Mouse (Mus musculus) embryo, embryonic 9.5 days (tissue): Measurements from ENCODE around the gene Tnfrsf11a.
"Not testable (repeated sequence)": the region's sequence is repeated elsewhere in the genome, so short reads cannot be mapped to it uniquely, and the experiment has no call there.

ENCODE experiments used
- DNase-seq: peaks from one replicate; pipeline ENCODE4 v3.0.0-alpha.2; 2017; ENCODE audit errors: extremely low spot score

Tnfrsf11a gene

DNA sequence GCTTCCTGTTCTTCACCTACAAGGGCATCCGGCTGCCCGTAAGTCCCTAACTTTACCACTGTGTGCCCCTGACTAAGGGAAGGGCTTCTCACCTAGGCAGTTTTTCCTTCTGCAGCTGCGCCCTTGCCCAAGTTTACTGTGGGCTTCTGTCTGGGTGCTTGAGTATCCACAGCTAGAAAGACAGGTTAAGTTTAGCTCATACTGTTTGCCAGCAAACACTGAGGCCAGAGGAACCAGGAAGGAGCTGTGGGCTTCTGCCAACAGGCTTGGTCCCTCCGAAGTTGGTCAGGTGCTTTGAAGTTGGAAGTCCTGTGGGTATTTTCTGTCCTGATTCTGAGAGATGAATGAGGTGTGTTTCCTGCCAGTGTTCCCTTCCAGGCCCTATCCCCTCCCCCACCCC lies 4.6 kb downstream of the Tnfrsf11a start:
- DNase-seq: no peak

DNA sequence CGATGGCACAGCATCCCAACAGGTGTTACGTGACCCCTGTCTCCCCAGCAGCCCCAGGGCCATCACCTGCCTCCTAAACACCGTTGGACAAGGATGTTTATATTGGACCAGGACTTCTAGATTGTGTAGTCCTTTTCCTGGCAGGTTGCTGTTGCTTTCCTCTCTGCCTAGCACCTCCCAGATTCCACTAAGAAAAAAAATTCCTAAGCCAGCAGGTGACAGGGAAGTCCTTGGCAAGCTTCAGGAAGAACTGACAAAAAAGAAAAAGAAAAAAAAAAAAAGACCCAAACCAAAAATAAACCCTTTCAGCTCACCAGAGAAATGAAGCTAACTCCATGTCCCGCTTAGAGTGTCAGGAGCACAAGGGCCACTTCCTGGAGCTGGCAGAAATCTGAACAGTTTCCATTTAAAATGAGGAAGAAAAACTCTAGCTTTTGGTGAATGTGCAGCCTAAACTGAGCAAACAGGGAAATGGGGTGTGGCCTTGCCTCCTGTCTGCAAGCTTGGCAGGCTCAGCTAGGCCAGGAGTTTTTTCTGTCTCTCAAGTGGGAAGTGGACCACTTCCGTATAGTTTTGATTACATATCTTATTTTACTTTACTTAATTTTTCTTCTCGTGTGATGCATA lies 6.3 kb downstream of the Tnfrsf11a start:
- no peak for DNase-seq

DNA sequence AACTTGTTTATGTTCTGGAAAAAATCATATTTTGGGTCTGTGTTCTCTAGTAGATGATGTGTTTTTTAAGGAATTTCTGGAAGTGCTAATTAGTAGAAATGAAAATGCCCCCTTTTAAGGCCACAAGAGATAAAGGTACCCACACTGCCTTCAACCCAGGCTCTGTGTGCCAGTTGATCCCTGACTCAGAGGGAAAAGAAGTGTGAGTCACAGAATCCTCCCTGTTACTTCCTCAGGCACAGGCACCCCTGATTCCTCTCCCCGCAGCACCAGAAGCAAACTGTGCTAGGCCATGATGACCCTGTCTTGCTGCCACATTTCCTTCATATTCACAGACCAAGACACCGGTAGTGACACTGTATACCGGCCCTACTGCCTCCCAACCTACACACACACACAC lies 9.6 kb downstream of the Tnfrsf11a start:
- no peak for DNase-seq

DNA sequence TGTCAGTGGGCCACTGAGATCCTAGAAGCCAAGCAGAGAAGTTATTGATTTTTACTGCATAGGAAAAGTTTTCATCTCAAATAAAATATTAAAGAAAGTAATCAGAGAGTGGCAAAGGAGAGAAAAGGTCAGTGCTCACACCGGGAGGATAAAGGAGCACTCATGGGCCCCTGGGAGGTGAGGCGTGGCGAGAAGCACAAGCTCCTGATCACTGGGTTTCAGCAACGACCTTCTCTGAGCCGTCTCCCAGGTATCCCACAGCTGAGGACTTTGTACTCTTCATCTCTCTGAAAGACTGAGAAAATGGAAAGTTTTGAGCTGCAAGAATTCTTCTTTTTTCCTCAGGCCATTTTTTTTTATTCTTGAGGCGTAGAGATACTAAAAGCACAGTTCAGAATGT lies 14.2 kb downstream of the Tnfrsf11a start:
- DNase-seq: no peak

DNA sequence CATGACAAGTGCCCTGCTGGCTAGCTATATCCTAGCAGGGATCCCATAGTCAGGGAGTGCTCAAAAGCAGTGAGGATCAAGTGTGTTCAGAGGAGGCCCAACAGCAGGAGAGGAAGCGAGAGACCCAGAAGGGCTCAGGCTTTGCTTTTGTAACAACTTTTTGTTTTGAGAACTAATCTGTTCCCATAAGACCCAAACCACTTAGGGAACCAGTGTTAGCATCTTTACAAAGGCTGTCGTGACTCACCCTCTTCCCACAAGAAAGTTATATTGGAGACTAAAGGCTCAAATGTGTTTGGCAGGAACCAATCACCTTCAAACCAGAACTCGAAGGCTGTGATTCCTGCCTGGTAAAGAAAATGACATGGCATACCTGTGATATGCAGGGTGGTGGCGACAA lies 15.2 kb downstream of the Tnfrsf11a start:
- DNase-seq: no peak

DNA sequence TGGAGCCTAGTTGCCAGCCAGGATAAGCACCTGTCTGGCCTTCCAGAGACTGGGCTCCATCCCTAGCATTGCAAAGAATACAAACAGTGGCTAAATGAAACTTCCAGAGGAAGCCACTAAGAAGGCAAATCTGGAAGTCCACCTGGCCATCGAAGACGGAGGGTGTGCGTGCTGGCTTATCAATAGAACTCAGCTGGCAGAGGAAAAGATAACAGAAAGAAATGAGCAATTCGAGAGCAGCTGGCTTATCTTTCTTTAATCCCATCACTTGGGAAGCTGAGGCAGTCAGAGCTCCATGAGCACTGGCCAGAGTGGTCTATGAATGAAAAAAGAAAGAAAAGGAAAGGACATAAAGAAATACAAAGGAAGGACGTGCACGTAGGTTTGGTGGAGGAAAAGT lies 20.1 kb downstream of the Tnfrsf11a start:
- DNase-seq: no peak

DNA sequence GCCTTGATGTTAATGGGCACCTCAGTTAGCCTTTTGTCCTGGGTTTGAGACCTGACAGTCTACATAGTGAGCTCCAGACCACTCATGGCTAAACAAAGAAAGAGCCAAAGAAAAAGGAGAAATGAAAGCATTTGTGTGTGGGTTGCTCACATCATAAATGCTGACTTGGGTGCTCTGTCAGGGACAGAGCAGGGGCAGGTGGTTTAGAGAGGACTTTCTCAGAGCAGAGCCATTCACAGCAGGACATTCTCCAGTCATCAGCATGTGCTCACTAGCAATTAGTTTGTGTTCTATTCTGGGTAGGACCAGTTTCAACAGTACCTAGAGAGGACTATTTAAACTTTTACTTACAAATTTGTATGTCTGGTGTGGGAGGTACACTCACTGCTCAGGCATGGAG lies 20.7 kb downstream of the Tnfrsf11a start:
- DNase-seq: no peak

DNA sequence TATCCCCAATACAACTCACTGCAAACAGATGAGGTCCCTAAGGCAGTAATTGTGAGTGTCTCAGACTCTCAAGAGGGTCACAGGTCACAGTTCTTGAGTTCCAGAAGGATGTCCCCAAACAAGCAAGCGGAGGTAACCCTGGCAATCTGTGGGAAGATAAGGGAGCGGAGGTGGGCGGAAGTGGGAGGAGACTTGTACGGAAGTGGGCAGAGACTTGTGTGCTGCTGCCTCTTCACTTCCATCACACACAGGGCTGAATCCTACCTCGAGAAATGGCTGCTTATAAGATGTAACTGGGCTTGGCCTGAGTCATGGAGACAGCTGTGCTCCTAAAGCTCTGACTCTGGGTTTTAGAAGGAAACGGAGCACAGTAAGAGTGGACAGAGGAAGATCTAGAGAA lies 22.4 kb downstream of the Tnfrsf11a start:
- no peak for DNase-seq

DNA sequence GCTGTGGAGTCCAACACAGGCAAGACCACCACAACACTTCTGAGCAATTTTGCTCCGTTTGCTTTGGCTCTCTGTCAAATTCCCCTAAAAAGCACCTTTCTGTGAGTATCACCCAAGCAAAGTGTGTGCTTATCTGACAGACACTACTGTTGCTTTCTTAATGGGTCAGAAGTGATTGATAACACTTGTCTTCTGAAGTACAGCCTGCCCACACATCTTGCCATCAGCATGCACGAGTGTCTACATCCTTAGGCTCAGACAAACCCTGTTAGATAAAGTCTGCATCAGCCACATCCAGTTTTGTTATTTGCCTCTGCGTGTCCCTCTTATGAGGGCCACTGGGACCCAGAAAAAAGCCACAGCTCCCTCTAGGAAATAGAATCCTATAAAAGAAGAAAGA lies 23.8 kb downstream of the Tnfrsf11a start:
- no peak for DNase-seq

DNA sequence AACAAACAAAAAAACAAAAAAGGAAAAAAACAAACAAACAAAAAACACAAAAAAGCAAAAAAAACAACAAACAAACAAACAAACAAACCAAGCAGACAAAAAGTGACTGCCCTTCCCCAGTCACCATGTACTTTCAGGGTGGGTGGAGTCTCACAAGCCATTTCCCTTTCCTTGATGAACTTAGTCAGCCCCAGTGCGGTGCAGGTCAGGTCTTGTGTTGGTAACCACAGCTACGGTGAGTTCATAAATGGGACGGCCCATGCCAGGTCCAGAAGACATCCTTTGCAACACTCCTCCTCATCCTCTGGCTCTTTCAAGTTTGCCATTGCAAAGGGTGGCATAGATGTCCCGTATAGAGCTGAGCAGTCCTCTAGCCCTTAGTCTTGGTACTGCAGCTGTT lies 25.0 kb downstream of the Tnfrsf11a start:
- DNase-seq: no peak

DNA sequence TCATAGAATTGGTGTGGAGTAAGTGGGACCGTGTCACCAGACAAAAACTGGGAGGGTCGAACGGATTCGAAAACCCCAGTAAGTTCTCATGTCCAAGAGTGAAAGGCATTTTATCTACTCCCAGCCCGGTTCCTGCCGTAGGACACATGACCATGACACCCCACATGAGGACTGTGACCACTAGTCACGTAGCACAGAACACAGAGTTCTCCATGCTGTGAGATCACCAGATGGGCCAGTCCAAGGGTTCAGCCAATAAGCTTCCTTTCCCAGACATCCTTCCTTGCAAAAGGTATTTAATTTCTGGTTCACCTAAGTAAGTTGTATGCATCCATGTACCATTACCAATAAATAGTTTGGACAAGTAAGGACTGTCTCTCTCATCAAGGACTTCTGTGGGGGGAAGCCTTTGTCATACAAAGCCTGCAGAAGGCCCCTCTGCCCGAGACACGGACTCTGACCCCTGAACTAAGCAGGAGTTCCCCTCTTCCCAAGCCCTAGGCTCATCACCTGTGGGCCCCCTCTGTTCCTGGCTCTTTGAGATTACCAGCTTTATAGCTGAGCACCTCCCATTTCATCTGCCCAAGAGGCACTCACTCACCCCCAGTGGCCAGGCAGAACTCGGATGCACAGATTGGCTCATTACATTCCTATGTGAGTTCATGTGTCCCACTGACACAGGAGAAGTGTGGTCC lies 26.7 kb downstream of the Tnfrsf11a start:
- no peak for DNase-seq

DNA sequence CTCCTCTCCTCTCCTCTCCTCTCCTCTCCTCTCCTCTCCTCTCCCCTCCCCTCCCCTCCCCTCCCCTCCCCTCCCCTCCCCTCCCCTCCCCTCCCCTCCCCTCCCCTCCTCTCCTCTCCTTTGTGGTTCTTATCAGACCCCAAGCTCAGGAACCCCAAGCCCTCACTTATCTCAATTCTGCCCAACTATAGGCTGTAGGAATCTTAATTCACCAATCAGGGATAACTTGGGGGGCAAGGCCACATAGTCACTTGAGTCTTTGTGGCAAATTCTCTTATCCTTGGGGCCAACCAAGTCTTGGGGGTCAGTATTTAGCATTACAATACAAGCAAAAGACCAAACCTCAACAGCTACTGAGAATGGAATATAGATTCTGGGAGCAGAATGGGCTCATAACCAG lies 31.5 kb downstream of the Tnfrsf11a start:
- DNase-seq: not testable (repeated sequence)

DNA sequence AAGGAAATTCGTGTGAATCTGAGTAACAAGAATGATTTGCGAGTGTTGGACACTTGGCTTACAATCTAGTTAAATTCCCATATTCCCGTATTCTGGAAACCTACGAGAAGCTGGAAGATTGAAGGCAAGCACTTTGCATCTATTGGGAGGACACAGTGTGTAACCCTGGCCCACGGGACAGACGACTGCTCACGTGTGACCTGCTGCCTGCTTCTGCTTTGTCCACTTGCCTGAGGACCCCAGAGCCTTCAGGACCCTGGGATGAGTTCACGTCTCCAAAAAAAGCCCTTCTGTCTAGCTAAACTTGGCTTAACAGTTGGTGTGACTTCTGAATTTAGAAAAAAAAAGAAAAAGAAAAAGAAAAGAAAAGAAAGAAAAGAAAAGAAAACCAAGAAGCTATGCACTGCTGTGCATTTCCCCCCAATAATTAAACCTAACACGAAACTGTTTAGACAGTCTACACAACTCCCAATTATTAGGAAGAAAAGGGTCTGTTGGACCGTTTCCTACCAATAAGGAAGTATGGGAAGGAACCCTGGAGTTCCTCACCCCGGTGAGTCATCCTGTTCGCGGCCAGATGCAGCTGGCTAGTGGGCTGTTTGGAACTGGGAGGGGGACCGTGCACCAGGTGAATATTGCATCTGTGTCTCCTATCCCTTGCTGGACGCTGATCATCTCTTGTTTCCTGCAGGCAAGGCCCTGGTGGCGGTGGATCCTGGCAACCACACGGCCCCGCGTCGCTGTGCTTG lies 32.6 kb downstream of the Tnfrsf11a start:
- no peak for DNase-seq

DNA sequence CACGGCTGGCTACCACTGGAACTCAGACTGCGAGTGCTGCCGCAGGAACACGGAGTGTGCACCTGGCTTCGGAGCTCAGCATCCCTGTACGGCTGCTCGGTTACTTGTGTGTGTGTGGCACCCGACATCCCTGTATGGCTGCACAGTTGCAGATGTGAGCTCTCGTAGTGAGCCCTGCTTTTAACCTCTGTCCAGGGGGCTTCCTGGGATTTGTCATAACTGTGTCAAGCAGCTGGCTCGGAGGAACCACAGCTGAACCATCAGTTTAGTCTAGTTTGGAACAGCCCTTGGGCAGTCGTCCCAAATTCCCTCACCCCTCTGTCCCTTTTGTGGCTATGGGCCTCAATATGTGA lies 33.2 kb downstream of the Tnfrsf11a start:
- DNase-seq: no peak

DNA sequence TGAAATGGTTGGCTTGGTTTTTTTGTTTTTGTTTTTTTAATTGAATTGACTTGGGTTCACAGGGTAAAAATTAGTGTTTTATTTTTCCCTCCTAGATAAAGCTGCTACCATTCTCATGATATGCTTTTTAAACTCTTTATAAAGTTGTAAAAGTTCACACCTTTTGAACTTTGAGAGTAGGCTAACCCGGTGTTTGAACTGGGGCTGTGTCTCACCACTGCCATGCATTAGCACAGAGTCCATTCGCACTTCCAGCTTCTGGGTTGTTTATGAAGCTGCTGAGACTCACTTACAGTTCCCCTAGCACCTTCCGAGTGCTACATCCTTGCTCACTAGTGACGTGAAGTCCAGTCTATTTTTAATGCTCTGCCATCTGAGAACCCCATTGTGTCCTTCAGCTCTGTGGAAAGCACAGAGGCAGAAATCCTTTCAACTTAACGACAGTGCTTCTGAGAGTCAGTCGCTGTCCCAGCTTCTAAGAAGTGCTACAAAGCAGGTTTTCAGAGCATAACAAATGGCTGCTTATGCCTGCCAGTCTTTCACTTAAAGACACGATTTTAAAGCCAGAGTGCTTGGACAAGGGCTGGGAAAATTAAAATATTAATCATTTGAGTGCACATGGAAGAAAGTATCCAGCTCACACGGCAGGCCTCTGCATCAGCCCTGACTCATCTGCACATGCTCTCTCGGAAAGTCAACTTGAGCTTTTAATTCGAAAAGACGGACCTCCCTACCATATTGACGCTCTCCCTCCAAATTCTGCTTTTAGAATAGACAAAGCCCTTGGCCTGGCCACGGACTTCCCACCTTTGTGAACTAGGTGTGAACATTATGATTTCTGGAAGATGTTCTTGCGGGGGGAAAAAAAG lies 34.1 kb downstream of the Tnfrsf11a start:
- DNase-seq: no peak

DNA sequence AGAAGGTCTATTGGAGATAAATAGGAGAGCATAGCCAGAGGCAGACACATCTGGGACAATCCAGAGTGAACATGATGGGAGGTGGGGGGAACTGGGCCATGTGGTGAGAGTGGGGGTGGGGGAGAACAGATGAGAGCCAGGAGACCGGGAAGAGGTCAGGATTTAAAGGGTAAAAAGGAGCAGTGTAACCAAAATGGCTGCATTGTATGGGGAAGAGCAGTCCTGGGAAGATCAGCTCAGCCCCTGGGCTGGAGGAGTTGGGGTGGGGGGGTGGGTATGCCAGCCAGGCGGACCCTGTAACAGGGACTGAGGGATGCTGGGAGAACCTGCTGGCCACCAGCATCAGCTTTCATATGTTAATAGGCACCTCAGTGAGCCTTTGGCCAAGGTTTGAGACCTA lies 34.8 kb downstream of the Tnfrsf11a start:
- DNase-seq: no peak

DNA sequence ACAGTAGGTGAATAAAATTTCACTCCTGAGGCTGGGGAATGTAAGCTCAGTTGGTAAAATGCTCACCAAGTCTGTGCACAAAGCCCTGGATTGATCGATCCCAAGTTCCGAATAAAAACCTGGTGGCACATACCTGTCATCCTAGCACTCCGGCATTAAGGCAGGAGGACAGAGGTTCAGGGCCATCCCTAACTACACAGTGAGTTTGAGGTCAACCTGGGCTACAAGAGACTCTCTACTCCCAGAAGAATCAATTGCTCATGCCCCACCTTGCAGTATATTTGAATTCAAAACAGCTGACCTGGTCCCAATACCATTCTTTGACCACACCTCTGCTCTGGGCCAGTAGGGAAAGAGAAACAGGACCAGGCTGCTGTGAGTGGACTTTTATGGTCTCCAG lies 35.2 kb downstream of the Tnfrsf11a start:
- DNase-seq: no peak

DNA sequence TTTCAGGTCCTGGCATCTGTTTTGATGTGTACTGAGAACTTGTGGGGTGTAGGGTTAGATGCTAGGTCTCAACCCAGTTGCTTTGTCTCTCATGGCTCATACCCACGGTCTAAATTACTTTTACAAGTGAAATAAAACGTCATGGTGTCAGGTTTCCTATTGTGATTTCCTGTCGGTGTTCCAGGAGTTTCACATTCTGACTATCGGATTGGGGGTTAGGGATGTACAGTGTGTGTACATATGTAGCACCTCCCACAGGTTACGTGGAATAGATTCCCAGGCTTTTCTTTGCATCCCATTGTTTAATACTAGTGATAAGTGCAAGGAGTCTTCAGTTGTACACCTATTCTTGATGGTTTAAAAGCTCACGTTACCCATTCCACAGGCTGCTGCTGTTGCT lies 38.5 kb downstream of the Tnfrsf11a start:
- DNase-seq: no peak

DNA sequence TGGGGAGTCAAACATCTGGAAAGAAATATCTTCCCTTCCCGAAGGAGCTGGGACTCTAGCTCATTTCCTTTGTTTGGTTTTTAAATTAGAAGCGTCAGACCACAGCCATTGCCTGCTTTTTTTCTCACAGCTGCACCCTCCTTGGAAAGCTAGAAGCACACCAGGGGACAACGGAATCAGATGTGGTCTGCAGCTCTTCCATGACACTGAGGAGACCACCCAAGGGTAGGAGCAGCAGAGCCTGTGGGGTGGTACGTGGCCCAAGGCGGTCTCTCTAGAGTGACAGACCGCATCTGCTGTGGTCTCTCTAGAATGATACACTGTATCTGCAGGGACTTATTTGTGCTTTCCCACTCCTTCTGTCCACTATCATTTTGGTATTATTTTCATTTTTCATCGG lies 39.2 kb downstream of the Tnfrsf11a start:
- no peak for DNase-seq

DNA sequence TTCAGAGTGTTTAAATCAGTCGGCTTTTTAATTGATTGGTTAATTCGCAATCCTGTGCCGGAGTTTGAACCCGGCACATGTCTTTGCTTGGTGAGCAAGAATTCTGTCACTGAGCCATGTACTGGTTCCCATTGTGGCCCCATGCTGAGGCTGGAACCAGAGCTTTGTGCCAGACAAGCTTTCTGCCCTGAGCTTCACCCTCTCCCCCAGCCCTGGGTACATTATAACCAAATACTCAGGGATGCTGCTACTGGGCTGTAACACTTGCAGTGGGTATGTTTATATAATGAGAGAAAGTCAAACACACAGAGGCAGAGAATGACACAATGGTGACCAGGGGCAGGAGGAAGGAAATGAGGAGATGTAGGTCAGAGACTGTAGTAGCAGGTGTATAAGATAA lies 43.8 kb downstream of the Tnfrsf11a start:
- no peak for DNase-seq

DNA sequence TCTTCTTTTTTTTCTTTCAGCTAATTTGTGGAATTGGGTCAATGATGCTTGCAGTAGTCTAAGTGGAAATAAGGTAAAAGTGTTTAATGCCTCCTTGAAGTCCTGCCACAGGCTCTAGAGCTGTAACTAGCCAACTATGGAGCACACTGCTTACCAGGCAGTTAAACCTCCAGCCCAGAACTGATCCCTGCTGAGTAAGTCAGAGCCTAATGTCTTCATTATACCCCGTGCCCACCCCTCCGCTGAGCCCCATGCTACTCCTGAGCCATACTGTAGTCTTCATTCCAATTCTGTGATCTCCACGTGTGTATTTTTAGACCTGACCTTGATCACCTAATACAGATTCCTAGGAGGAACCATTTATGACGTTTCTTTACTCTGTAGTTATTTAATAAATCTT lies 44.5 kb downstream of the Tnfrsf11a start:
- no peak for DNase-seq

DNA sequence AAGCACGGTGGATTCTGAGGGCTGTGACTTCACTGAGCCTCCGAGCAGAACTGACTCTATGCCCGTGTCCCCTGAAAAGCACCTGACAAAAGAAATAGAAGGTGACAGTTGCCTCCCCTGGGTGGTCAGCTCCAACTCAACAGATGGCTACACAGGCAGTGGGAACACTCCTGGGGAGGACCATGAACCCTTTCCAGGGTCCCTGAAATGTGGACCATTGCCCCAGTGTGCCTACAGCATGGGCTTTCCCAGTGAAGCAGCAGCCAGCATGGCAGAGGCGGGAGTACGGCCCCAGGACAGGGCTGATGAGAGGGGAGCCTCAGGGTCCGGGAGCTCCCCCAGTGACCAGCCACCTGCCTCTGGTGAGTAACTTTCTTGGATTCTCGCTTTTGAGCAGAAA lies 46.9 kb downstream of the Tnfrsf11a start:
- no peak for DNase-seq
